Mouse (Mus musculus) ES-E14 (cell line): ENCODE results near the gene Mitf.

Experiments
- HCFC1 ChIP-seq: IDR thresholded peaks from 2 replicates; pipeline ENCODE4 v1.6.1; 2012; ENCODE audit warnings: low read length, inconsistent platforms, borderline replicate concordance; ENCODE audit not compliant: insufficient read depth
- MAFK ChIP-seq: IDR thresholded peaks from 2 replicates; pipeline ENCODE4 v1.6.1; 2014; ENCODE audit warnings: mild to moderate bottlenecking, low read depth, low read length, inconsistent platforms; ENCODE audit not compliant: insufficient read depth
- ZNF384 ChIP-seq: IDR thresholded peaks from 2 replicates; pipeline ENCODE4 v1.6.1; 2012; ENCODE audit warnings: low read depth, low read length, inconsistent platforms

GRCm38 (mm10) chr6:97815723-97816122 is 8.9 kb downstream of the Mitf start:
- TF ChIP-seq ZNF384 = no peak
- no peak for TF ChIP-seq HCFC1
- no peak for TF ChIP-seq MAFK
